Mouse (Mus musculus): ENCODE data around the gene Pdgfb. TPM values are rescaled to one million over a fixed set of nuclear protein-coding genes. Genes with fewer than 3 reads are reported as not detected.

Gene Pdgfb
- total and polyA plus RNA-seq, 2 experiments from 2014 or later: 9.5 to 31.0 TPM

DNA sequence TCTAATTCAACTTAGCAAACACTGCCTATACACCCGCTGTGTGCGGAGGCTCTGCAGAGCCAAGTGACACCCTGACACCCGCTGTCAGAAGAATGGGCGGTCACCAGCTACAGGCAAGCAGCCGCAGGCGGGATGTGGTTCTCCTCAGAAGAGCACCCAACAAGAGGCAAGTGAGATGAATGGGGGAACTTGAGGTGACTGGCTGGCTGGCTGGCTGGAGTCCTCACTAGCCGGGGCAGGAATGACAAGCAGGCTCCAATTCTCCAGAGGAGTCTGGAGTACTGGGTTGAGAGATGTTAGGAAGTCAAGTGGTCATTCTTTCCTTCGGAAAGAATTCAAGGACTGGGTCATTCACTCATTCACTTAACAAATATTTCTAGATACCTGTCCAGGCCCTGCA is 58.2 kb downstream of the Pdgfb start:
- H3K27me3 ChIP-seq (ENCODE audit: insufficient read depth, low read length): no peaks in the 10 kb centered on the region
- 83% methylated on average over 8 of the region's 8 CpGs for WGBS

DNA sequence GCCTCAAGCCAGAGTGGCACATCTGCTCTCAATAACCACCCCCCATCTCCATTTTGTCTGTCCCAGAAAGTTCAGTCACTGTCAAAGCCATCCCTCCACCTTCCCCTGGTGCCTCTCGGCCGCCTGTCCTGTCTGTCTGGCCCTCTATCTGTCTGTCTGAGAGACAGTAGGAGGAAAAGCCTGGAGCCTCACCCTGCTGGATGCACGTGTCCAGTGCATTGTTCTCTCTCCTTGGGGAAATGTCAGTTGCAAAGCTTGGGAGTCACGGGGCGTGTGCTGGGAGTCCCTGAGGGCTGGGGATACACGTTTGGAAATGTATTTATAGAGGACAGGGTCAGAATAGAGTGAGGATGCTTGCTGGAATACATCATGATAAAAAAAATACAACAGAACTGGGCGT is 61.3 kb downstream of the Pdgfb start:
- TF ChIP-seq CTCF (IDR thresholded peaks at IDR 0.05; ENCODE audit: low read depth): no peak
- Histone ChIP-seq H3K9me3 (ENCODE audit: low read length) (no peaks in the 10 kb centered on the region), H3K36me3 (ENCODE audit: insufficient read depth, low read length) (no peaks in the 10 kb centered on the region), H3K27me3 (ENCODE audit: insufficient read depth, low read length) (no peaks in the 10 kb centered on the region), H3K9ac (replicated peaks; ENCODE audit: low read length) (no peak overlapping the region), H3K4me3 (ENCODE audit: low read length) (no peak overlapping the region), H3K4me2 (ENCODE audit: low read depth, low read length) (no peak overlapping the region), H3K4me1 (ENCODE audit: insufficient read depth, low read length) (peaks cover 31% of the 10 kb centered on the region), H3K27ac (no peak overlapping the region)
- DNase-seq (ENCODE audit: low spot score) (no peak), ATAC-seq (no peak)
- WGBS: 57% methylated on average over 7 of the region's 7 CpGs

More for the DNA sequence above, 58.2 kb downstream of the Pdgfb start:
- H3K4me3 ChIP-seq (ENCODE audit: low read length): no peak overlapping the region
- ATAC-seq: no peak
- H3K27ac ChIP-seq: no peak overlapping the region
- no peak overlapping the region for H3K4me2 ChIP-seq (ENCODE audit: low read depth, low read length)
- H3K36me3 ChIP-seq (ENCODE audit: insufficient read depth, low read length): no peaks in the 10 kb centered on the region
- no peak for DNase-seq (ENCODE audit: low spot score)
- H3K9ac ChIP-seq (replicated peaks; ENCODE audit: low read length): no peak overlapping the region
- no peak for TF ChIP-seq CTCF (IDR thresholded peaks at IDR 0.05; ENCODE audit: low read depth)
- H3K4me1 ChIP-seq (ENCODE audit: insufficient read depth, low read length): peaks cover 11% of the 10 kb centered on the region; the same call in 1 of the 2 replicates
- H3K9me3 ChIP-seq (ENCODE audit: low read length): no peaks in the 10 kb centered on the region

DNA sequence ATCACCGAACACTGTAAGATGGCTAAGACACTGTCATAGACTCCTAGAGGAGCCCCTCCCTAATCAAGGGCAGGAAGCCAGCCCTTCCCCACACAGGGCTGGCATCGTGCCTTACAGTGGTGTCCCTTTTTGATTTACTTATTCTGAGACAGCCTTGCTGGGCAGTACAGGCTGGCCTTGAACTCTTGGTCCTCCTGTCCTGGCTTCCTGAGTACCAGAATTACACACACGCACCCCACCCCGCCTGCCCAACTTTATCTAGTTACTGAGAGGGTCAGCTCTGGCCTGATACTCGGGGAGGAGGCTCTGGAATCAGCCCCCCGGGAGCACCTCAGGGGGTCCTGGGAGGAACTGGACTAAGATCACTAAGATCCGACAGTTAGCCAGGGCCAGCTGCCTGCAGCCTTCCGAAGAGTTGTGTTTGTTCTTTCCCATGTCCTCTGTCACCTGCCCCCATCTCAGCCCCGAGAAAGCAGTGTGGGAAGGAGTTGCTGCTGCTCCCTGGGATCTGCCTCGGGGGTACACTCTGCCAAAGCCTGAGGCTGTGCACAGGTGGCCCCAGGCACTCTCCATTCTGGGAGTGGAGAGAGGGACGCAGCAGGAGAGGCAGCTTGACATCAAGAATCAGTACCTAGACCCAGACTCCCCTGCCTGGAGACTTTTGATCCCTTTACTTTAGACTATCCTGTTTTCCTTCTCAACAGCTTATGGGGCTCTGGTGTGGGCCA is 62.1 kb downstream of the Pdgfb start:
- Histone ChIP-seq H3K4me2 (ENCODE audit: low read depth, low read length) (no peak overlapping the region), H3K9ac (replicated peaks; ENCODE audit: low read length) (no peak overlapping the region), H3K9me3 (ENCODE audit: low read length) (no peaks in the 10 kb centered on the region), H3K27me3 (ENCODE audit: insufficient read depth, low read length) (no peaks in the 10 kb centered on the region), H3K27ac (no peak overlapping the region), H3K36me3 (ENCODE audit: insufficient read depth, low read length) (no peaks in the 10 kb centered on the region), H3K4me1 (ENCODE audit: insufficient read depth, low read length) (peaks cover 31% of the 10 kb centered on the region), H3K4me3 (ENCODE audit: low read length) (no peak overlapping the region)
- TF ChIP-seq CTCF (IDR thresholded peaks at IDR 0.05; ENCODE audit: low read depth): no peak
- ATAC-seq (no peak), DNase-seq (ENCODE audit: low spot score) (peak; percentile 36)
- 38% methylated on average over 11 of the region's 11 CpGs for WGBS

DNA sequence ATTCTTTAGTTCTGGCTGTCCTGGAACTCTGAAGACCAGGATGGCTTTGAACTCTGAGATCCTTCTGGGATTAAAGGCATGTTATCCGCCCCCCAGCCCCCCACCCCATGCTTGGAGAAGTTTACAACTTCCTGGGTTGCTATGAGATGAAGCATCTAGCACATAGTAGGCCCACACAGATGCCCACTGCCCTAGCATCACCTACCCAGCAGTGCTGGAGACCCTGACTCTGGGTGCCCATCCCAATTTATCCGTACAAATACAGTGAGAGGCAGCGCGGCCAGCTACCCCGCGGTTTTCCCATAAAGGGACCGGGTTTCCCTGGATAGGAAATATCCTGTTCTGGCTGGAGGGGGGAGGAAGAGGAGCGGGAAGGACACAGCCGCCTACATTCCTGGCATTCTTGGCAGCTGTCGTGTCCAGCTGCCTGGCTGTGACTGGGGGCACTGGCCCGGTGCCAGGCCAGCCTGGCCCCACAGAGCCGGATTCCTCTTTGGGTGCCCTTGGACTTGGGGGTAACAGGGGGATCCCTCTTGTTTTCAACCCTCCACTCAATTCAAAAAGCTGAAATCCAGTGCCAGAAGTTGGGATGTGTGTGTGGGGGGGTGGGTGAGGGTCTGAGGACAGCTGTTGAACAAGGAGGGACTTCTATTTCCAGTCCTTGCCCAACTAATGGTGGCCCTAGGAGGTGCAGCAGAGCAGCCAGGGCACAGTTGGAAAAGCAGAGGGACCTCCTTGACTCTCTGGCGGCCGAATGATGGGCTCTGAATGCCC is 62.9 kb downstream of the Pdgfb start:
- Histone ChIP-seq H3K36me3 (ENCODE audit: insufficient read depth, low read length) (no peaks in the 10 kb centered on the region), H3K4me1 (ENCODE audit: insufficient read depth, low read length) (peaks cover 31% of the 10 kb centered on the region), H3K9ac (replicated peaks; ENCODE audit: low read length) (no peak overlapping the region), H3K27ac (no peak overlapping the region), H3K4me3 (ENCODE audit: low read length) (no peak overlapping the region), H3K27me3 (ENCODE audit: insufficient read depth, low read length) (no peaks in the 10 kb centered on the region), H3K4me2 (ENCODE audit: low read depth, low read length) (no peak overlapping the region), H3K9me3 (ENCODE audit: low read length) (no peaks in the 10 kb centered on the region)
- TF ChIP-seq CTCF (IDR thresholded peaks at IDR 0.05; ENCODE audit: low read depth): no peak
- no peak for ATAC-seq
- WGBS: 22% methylated on average over 14 of the region's 14 CpGs
- peak; percentile 7 for DNase-seq (ENCODE audit: low spot score)

DNA sequence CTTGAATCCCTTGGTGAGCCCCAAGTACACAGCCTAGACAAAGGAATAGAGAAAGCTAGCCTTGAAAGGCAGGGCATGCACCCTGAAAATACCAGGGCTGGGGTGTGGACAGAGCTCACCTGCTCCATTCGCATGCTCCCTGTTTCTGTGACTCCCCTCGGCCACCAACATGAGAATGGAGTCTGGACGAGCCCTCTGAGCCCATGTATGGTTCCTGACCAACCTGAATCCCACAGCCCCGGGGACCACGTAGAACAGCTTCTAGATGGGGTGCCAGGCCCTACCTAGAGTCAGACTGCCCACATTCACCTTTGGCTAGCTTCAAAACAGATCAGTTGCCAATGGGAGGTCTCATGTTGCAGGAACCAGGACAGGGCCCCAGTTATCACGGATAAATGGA is 63.6 kb downstream of the Pdgfb start:
- Histone ChIP-seq H3K4me3 (ENCODE audit: low read length) (0 out of 2 replicates have a peak overlapping the region, but pooled peaks have one; percentile 23), H3K4me1 (ENCODE audit: insufficient read depth, low read length) (peaks cover 31% of the 10 kb centered on the region), H3K36me3 (ENCODE audit: insufficient read depth, low read length) (no peaks in the 10 kb centered on the region), H3K9ac (replicated peaks; ENCODE audit: low read length) (no peak overlapping the region; the same call in 1 of the 2 replicates), H3K9me3 (ENCODE audit: low read length) (no peaks in the 10 kb centered on the region), H3K27ac (peak overlapping the region; percentile 59; the same call in 1 of the 2 replicates), H3K4me2 (ENCODE audit: low read depth, low read length) (peak overlapping the region; percentile 54; the same call in 1 of the 2 replicates), H3K27me3 (ENCODE audit: insufficient read depth, low read length) (no peaks in the 10 kb centered on the region)
- WGBS: 68% methylated on average over 6 of the region's 6 CpGs
- DNase-seq (ENCODE audit: low spot score) (no peak), ATAC-seq (no peak)
- TF ChIP-seq CTCF (IDR thresholded peaks at IDR 0.05; ENCODE audit: low read depth): no peak

DNA sequence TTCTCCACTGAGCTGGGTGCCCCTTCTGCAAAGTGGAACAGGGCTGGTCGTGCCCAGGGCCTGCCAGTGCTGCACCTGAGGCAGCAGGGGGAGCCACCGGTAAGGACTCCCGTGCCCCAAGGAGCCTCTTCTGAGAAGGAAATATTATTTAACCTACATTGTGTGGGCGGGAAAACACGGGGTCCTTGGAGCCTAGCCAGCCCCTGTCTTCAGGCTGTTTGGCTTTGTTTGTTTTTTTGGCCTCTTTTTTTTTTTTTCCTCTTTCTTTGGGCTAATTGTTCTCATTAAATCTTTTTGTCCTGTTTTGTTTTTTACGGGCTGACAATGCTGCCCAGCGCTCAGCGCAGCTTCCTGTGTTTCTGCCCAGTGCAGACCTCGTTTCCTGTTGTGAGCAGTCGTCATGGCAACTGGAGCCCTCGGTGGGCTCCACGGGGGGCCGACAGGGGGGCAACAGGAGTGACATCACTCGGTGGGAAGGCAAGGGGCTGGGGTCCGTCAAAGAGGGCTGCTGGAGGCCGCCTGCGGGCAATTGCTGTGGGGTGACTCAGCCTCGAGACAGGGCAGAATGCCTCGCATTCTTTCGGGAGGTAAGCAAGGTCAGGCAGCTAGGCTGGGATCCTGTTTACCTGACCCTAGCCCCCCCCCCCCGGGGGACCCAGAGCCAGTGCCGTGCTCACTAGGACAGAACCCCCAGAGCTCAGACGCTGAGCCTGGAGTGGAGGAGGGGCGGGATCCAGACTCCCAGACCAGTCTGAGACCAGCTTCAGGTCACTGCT is 64.3 kb downstream of the Pdgfb start:
- peak; percentile 84 for DNase-seq (ENCODE audit: low spot score)
- H3K9me3 ChIP-seq (ENCODE audit: low read length): no peaks in the 10 kb centered on the region
- WGBS: 2% methylated on average over 24 of the region's 24 CpGs

More for the DNA sequence above, 64.3 kb downstream of the Pdgfb start:
- Histone ChIP-seq H3K4me3 (ENCODE audit: low read length) (peak overlapping the region; percentile 23), H3K27ac (peak overlapping the region; percentile 59; the same call in 1 of the 2 replicates), H3K36me3 (ENCODE audit: insufficient read depth, low read length) (no peaks in the 10 kb centered on the region), H3K9ac (replicated peaks; ENCODE audit: low read length) (peak overlapping the region; percentile 46), H3K4me2 (ENCODE audit: low read depth, low read length) (peak overlapping the region; percentile 54), H3K27me3 (ENCODE audit: insufficient read depth, low read length) (no peaks in the 10 kb centered on the region), H3K4me1 (ENCODE audit: insufficient read depth, low read length) (peaks cover 31% of the 10 kb centered on the region)
- TF ChIP-seq CTCF (IDR thresholded peaks at IDR 0.05; ENCODE audit: low read depth): peak; percentile 66
- ATAC-seq: peak; percentile 62
